Mouse (Mus musculus) B cell, adult 2 months (primary cell): Measurements from ENCODE around the gene Podnl1.

Source experiments
- DNase-seq, 2 experiments: peaks; one replicate each; pipeline ENCODE4 v3.0.0; 2022

Podnl1 gene

DNA sequence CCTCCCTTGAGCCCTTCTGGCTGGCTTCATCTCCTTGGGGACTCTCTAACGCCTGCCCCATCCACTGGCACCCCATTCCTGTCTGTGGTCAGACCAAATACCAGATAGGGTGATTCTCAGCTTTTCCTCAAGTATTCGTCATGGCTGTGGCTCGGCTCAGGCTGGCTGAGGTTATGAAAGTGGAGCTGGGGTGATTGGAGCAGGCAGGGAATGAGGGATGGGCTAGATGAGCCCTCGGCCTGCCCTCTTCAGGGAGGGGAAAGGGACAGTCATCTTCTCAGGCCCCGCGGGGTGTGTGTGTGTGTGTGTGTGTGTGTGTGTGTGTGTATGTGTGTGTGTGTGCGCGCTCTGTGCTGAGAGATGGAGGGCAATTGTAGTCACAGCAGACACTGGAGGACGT is at the start of gene Podnl1:
Gene Podnl1, plus strand, starts transcription at position 334 of the 400 bp plus-strand sequence.
- DNase-seq, result no peak

DNA sequence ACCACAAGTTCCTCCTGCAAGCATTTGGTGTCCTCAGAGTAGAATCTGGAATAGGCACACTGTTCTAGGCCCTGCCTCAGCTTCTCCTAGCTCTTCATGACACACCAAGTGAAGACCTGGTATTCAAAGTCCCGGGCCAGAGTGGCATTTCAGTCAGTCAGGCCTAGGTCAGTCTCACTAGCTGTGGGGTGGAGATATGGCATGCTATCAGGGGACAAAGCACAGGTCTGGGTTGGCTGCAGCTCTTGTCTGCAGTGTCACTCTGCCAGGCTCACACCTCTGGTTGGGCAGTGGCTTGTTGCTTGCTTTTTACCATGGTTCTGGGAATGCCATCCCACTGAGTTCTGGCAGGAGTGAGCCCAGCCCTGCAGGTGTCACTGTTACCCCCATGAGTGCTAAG is 49.4 kb upstream of the Podnl1 start:
- DNase-seq, result no peak

DNA sequence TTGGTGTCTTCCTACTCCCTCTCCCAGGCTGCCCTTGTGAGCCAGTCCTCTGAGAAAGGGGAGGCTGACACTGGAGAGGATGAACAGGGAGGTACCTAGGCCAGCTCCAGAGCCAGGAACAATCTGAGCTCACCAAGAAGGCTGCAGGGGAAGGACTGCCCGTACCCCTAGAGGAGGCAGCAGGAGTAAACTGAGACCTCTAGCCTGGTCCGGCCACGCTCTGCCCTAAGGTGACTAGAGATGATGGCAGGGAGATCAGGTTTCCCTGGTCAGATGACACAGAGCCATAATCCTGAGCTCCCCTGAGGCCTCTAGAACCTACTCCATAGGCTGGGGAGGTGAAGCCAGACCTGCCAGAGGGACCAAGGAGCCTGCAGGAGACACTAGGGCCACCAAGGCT is 48.9 kb upstream of the Podnl1 start:
- no peak for DNase-seq

DNA sequence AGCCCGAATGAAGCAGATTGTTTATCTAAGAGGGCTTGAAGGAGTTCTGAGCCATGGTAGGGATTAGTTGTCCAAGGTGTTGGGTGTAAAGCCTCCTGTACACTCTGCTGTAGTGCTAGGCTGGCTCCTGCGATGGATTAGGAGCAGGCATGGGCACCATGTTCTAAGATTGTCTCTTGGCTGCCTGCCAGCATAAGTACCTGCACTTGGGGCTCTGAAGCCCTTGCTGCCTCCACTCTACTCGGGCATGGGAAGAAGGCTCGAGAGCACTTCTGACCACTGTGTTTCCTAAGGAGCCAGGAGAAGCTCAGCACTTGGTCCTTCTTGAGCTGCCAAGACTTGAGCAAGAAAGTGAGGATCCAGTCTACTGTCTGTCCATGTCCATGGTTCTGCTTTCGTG is 46.6 kb upstream of the Podnl1 start:
- DNase-seq, result no peak

DNA sequence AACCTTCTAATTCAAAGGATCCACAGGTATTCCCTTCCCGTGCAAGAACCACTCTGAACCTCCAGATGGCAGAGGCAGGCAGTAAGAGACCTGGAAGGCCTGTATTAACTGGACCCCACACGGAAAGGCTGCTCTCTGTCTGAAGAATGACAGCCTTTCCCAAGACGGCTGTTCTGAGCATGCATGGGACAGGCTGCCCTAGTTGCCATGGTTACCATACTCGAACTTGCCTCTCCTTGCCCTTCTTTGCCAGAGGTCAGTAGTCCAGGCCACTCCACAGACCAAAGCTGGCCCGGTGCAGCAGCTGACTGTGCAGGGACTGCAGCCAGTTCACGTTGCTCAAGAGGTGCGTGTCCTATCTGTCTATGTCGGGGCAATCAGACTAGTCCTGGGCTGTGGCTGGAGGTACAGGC is 42.0 kb upstream of the Podnl1 start:
- DNase-seq, result no peak

DNA sequence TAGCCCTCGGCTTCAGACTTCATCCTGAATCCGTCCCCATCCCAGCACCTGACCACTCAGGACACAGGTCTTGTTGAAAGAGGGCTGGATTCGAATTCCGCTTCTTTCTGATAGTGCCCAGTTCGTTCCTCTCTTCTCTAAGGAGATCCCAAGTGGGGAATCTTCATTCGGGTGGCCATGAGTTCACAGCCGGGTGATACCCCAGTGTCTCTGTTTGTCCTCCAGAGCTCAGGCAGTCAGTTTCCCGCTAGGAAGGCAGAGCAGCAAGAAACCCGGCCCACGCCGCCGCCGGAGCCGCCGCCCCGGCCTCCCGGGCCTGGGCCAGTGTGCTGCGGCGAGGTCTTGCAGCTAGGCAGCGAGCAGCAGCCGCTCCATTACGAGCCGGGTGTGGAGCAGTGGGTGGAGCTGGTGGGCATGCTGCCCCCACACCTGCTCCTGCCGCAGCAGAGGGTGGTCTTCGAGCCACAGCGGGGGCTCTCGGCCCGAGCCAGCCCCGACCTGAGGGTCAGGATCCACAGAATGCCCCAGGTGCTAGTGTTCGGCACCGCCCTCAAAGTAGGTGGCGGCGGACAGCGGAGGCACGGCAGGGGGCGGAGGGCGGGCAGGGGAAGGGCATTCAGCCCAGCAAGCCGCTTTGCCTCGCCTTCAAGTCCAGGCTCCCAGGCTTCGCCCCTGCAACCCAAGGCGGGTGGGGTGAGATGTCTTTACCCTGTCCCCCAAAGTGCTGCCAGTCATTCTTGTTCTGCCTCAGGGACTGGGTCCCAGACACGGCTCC is 41.3 kb upstream of the Podnl1 start:
- no peak for DNase-seq

DNA sequence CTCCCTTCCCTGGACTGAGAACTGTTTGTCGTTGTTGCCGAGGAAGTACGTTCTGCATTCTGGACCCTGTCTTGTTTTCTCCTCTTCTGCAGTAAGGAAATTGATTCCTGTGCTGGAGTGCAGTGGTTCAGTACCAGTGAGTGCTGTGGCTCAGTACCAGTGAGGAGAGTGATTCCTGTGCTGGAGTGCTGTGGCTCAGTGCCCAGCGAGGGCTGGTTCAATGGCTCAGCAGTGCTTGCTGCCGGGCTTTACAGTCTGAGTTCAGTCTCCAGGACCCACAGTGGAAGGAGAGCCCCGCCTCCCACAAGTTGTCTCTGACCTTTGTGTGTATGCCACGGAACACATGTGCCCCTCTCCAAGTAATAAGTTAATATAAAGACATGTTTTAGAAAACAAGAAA is 38.6 kb upstream of the Podnl1 start:
- no peak for DNase-seq

DNA sequence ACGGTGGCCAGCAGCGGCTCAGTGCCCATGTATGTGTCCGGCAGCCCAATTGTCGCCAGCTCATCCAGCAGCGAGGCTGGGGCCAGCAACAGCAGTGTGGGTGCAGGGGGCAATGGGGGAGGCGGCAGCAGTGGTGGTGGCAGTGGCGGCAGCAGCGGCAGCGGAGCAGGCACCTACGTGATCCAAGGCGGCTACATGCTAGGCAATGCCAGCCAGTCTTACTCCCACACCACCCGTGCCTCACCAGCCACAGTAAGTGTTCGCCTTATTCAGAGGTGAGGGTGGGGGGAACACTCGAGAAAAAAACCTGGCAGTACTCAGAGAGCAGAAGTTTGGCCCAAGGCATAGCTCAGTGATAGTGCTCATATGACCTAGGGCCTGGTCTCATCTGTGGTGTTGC is 38.0 kb upstream of the Podnl1 start:
- no peak for DNase-seq

DNA sequence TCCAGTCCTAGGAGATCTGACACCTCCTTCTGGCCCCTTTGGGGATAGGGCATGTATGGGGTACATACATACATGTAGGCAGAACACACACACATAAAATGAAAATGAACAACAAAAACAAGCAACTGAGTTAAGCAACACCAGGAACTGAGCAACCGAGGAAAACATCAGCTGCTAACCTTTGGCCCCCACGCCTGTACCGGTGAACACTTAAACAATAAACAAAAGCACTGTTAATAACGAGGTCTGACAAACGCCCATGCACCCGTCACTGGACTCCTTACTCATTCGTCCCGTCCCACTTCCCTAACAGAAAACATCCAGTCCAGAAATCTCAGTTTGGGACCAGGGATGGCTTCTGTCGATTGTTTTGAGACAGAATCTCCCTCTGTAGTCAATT is 36.5 kb upstream of the Podnl1 start:
- no peak for DNase-seq

DNA sequence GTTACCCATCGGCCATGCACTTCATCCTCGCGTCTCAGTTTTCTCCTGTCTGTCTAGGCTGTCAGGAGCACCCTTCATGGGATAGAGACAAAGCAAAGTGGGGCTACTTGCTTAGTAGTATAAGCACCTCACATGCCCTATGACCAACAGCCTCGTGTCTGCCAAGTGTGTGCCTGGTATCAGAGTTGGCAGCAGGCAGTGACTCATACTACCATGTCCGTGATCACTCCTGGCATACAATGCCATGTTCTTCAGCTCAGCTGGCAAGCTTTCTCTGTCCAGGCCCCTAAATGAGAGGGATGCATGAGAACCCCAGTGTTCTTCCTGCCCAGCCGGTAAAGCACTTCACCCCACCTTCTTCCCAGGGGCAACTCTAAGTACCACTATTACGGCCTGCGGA is 35.2 kb upstream of the Podnl1 start:
- DNase-seq, result no peak

DNA sequence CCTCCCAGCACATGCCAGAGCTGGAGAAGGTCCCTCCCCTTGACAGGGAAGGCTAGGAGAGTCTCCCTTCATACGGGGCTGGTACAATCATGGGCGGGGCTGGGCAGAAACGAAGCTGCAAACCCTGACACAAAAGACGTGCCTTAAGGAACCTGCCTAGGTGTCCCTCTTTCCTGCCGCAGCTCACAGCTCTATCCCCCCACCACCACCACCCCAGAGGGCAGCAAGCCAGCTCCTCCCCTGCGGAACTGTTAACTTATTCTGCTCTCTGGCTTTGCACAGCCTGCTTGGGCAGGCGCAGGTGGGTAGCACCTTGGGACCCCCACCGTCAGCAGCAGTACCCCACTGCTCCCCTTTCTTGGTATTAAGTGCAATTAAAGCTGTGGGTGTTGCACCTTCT is 29.7 kb upstream of the Podnl1 start:
- no peak for DNase-seq

DNA sequence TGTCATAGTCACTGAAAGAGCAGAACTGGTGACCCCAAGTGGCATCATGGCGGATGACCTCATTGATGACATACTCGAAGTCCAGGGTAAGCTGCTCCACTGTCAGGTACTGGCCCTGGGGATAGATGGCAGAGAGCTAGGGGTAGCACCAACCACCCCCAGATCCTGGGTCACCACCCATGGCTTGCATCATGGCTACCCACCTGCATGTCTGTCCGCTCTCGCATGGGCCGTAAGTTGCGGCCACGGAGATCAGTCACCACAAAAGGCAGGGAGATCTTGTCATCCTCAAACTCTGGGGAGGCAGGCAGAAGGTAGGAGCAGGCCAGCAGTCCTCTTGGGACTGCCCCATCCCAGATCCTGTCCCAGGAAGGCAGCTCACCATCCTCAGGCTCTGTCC is 27.4 kb upstream of the Podnl1 start:
- no peak for DNase-seq

DNA sequence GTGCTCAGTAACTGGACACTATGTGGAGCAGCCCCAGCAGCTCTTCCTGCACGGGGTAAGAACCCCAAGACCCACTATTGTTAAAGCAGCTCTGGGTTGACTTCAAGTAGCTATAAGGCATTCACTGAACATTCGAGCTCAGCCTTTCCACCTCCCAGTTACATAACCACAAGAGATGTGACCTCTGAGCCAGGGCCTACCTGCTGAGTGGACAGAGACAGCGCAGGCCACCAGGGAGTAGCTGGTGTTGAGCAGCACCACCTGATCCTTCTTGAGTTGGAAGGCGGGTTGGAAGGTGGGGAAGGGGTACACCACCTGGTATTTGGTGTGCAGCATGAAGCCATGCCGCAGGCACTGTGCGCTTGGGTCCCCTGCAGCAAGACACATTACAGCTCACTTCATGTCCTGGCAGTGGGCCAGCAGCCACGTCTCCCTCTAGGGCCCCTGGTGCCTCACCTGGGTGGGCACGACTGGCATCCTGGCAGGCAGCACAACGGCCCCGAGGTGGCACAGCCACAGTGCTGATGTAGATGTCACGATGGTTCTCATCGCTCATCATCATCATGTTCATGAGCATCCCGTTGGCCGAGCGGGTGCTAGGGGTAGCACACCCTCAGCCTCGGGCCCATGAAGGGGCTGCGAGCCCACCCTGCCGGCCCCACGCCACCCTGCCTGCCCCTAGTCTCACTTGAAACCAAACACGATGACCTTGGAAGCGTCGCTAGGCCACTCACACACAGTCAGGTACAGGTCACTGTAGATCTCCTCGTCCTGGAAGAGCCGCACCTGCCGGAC is 24.1 kb upstream of the Podnl1 start:
- no peak for DNase-seq

DNA sequence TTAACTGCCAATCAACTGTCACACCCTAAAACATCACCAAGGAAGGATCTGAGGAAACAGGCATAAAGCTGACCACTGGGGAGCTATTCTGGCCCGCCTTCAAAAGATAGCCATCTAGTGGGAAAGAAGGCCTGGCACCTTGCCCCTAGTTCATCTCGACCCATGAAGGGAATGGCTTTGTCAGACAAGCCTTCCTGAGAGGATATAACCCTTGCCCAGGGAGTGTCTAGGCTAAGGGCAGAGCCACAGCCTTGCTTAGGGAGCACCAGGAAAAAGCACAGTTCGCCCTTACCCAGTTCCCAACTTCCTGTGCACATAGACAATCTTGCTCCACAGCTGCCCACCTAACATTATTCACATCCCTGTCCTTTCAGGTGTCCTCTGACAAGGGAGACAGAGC is 22.2 kb upstream of the Podnl1 start:
- no peak for DNase-seq

DNA sequence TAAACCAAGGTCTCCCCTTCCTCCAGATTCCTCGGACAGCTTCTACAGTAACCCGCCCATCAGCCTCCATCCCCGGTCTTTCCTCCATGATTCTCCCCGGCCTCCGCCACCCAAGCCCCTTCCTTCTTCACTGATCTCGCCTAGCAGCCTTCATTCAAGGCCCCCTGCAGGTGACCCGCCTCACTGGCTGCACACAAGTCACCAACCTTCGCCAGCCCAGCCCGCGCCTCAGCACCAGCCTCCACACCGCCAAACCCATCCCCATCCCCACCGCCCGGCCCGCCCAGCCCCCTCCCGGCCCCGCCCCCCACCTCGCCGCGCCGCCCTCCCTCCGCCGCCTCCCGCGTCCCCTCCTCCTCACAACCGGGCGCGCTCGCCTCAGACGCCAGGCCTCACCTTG is 21.6 kb upstream of the Podnl1 start:
- peak; percentile 66 to 67 for DNase-seq

DNA sequence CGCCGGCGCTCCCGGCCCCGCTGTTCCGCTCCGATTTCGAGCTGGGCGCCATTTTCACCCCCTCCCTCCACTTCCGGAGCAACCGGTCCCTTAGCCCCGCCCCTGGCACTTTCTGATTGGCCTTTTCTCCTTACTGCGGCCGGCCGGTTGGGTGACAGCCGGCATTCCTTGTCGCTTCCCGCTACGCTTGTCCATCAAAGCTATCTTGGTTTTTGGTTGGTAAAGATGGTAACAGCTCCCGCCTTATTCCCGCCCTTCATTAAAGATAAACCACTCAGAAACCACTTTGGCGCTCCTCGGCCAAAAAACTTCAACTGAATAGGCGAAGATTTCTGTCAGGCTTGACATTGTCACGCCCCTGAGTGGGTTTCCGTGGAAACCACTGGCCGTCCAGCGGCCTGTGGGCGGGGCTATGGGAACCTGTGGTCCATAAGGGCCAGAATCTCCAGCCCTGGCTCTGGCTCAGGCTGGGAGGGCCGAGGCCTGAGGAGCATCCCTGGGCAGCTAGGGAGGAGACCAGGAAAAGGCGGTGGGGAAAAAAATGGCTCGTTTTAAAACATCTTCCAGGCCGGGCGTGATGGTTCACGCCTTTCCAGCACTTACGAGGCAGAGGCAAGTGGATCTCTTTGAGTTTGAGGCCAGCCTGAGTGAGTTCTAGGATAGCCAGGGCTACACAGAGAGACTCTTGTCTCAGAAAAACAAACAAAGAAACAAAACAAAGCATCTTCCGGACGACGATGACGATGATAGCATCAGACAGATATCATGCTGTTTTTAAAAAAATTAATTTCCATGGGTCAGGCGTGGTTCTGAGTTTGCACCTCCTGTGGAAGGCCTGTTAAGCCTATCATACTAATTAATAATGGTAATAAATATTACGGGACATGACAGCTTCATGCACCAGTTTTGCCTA is 20.8 kb upstream of the Podnl1 start, which contains the start of gene Dcaf15:
Gene Dcaf15, minus strand, starts transcription at position 72 of the 913 bp plus-strand sequence.
- peak; percentile 96 to 98 for DNase-seq

DNA sequence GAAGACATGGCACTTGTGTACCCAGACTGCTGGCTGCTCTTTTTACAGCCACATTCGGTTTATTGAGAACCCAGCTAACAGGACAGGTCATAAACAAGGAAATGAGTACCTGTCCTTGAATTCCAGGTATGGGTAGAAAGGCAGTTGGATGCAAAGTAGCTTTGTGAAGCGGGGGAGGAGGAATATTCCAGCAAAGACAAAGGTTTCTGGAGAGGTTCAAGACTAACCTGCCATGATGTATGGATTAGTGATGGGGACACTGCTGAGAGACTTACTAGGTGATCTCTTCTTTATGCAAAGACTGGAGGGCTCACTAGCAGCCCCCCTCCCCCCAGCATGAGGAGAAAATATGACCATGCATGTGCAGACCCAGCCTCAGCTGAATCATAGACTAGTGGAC is 20.1 kb upstream of the Podnl1 start:
- no peak for DNase-seq

DNA sequence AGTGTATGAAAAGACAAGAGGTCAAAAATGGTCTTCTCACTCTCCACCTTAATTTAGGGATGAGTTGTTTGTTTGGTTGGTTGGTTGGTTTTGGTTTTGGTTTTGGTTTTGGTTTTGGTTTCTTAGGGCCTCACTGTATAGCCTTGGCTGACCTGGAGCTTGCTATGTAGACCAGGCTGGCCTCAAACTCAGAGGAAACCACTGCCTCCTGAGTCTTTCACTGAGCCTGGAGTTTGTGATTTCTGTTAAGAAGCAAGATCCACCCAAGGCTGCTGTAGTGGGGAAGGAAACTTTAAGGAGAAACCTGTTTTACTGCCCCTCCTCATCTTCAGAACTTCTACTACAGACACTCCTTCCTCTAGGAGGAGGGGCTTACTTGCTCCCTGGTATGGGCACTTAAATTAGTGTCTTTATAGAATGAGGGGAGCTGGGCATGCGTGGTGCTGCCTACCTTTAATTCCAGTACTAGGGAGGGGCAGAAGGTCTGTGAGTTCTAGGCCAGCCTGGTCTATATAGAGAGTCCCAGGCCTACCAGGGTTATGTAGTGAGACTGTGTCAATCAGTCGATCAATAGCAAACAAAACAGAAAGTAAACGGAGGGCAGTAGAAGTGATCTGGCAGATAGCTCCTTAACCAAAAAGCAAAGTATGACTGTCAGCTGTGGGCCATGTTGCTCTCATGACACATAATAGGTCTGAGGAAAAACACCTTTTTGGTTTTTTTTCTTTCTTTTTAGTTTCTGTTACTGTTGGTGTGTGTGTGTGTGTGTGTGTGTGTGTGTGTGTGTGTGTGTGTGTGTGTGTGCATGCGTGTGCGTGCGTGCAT is 19.4 kb upstream of the Podnl1 start:
- DNase-seq, result no peak

DNA sequence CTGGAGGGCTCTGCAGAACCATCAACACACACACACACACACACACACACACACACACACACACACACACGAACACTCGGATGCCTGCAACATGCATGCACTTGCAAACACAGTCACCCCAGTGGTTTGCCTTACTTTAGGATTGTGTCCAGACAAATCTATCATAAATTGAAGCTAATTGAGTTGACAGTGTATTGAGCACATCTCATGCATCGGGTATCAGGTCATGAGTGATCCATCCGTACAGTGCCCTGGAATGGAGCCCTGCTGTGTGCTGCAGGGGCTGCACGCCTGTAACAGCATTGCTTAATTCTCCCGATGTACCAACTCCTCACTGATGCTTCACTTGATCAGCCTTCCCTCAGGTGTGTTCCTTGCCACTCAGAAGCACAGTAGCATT is 10.1 kb upstream of the Podnl1 start:
- no peak for DNase-seq

DNA sequence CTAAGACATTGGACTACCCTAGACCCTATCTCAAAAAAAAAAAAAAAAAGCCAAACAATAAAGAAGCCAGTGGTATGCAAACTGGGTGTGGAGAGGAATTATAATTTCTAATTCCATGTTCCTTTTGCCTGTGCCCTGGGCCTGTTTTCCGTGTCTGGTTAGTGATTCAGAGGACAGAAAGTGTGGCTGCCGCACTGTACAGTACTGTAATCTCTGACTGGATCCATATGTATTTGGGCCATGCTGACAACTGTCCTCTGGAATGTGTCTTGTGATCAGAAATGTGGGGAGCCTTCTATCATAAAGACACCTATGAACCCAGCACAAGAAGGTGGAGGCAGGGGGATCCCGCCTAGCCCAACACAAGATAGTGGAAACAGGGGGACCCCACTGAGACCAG is 3.6 kb upstream of the Podnl1 start:
- DNase-seq, result no peak

DNA sequence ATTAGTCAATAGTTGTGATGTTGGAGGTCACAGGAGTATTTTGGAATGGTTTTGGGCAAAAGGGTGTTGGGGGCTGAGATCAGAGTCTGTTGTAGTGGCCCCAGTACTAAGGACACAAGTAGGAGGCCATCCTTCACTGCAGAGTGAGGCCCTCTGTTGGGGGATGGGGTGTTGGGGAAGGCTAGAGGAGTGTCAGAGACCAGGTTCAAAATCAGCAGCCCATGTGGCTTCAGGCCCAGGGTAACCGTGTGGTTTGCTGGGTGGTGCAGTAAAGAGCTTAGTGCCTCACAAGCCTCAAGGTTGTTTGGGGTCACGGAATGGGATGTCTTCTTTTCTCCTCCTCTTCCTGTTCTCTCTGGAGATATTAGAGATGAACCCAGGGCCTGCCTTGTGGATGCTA is 953 bp downstream of the Podnl1 start:
- no peak for DNase-seq

DNA sequence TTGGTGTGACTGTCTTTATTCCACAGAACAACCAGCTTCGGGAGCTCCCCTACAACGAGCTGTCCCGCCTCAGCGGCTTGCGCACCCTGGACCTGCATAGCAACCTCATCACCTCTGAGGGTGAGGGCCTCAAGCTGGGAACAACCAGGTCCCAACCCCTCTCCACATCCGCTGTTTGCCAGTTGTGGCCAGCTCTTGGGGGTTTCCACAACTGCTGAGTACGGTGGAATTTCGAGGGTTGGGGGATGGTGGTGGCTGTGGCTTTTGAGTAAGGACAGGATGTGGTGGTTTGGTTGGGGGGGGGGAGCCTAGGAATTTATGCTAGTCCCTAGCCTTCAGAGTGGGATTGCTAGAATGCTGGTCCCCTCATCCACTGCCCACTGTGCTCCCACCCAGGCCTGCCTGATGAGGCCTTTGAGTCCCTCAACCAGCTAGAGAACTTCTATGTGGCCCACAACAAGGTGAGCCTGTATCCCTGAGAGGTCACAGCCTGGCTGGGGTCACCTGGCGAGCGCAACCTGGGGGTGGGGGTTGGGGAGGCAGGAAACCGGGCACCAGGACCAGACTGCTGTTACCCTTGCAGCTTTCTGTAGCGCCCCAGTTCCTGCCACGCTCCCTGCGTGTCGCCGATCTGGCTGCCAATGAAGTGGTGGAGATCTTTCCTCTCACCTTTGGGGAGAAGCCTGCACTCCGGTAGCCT is 1.6 kb downstream of the Podnl1 start:
- no peak for DNase-seq
